Mouse (Mus musculus) liver, embryonic 12.5 days (tissue): ENCODE results near the gene Bbs12. TPM values are rescaled to one million over a fixed set of nuclear protein-coding genes. Genes with fewer than 3 reads are reported as not detected.

Source experiments
- ATAC-seq: fragments of 200-750 bp; cut with Nextera tagmentation; 2 replicates; pipeline ENCODE4 v1.8.0; 2017; ENCODE audit warnings: moderate number of reproducible peaks, mild to moderate bottlenecking, moderate library complexity
- H3K27ac ChIP-seq: fragments of 300-500 bp; sonication (generic); 2 replicates; pipeline ENCODE4 v1.5.1; 2016; ENCODE audit warnings: mild to moderate bottlenecking
- H3K27me3 ChIP-seq: fragments of 300-500 bp; sonication (generic); replicated peaks from 2 replicates; pipeline ENCODE4 v1.6.1; 2016; ENCODE audit warnings: mild to moderate bottlenecking, moderate library complexity
- H3K36me3 ChIP-seq: fragments of 300-500 bp; sonication (generic); 2 replicates; pipeline ENCODE4 v1.6.1; 2016; ENCODE audit warnings: mild to moderate bottlenecking, moderate library complexity
- H3K4me1 ChIP-seq: fragments of 300-500 bp; sonication (generic); 2 replicates; pipeline ENCODE4 v1.6.1; 2016
- H3K4me2 ChIP-seq: fragments of 300-500 bp; sonication (generic); 2 replicates; pipeline ENCODE4 v1.6.1; 2016; ENCODE audit warnings: mild to moderate bottlenecking, moderate library complexity
- H3K4me3 ChIP-seq: fragments of 300-500 bp; sonication (generic); 2 replicates; pipeline ENCODE4 v1.5.1; 2016; ENCODE audit warnings: mild to moderate bottlenecking, moderate library complexity
- H3K9ac ChIP-seq: fragments of 300-500 bp; sonication (generic); 2 replicates; pipeline ENCODE4 v1.6.1; 2016; ENCODE audit warnings: mild to moderate bottlenecking, moderate library complexity
- H3K9me3 ChIP-seq: fragments of 300-500 bp; sonication (generic); replicated peaks from 2 replicates; pipeline ENCODE4 v1.6.1; 2016; ENCODE audit warnings: mild to moderate bottlenecking, moderate library complexity
- WGBS: fragments of 180-500 bp; shearing (Covaris S2); methylation state at CpG from one replicate; pipeline ENCODE4 v1.1.7; 2016; ENCODE audit not compliant: insufficient replicate concordance; 5-methylcytosine and 5-hydroxymethylcytosine counted together
- polyA plus RNA-seq: library from polyadenylated mRNA; unstranded; fragments of >200 nt; fragmentation: Nextera tagmentation; extraction: Ambion mirVana; gene quantifications from 2 replicates; pipeline ENCODE4 v1.2.1, GENCODE M21; 2016

Bbs12 gene
- polyA plus RNA-seq, 1 experiment from 2014 or later: 5.2 TPM

DNA sequence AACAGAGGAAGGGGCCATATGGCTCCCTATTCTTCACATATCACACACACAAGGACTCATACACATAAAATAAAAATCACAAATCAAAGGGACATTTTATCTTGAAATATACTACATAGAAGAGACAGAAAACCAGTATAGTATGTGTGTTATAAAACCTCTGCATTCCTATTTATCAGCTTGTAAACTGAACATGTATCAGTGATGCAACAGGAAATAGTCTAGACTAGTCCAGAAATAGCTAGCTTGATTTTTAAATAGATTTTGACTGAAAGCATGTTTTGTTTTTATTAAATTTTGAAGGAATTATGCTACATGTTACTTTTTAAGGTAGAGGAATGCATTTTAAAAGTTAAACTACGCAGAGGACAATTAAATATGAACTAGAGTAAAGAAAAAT, 17.6 kb downstream of the Bbs12 start:
- Histone ChIP-seq H3K9me3 (no peaks in the 10 kb centered on the region), H3K36me3 (no peaks in the 10 kb centered on the region), H3K4me3 (no peak overlapping the region), H3K9ac (no peak overlapping the region), H3K4me1 (peaks cover 70% of the 10 kb centered on the region), H3K4me2 (no peak overlapping the region), H3K27me3 (no peaks in the 10 kb centered on the region), H3K27ac (no peak overlapping the region)
- no peak for ATAC-seq
- WGBS: 81% methylated on average over 1 of the region's 1 CpGs

DNA sequence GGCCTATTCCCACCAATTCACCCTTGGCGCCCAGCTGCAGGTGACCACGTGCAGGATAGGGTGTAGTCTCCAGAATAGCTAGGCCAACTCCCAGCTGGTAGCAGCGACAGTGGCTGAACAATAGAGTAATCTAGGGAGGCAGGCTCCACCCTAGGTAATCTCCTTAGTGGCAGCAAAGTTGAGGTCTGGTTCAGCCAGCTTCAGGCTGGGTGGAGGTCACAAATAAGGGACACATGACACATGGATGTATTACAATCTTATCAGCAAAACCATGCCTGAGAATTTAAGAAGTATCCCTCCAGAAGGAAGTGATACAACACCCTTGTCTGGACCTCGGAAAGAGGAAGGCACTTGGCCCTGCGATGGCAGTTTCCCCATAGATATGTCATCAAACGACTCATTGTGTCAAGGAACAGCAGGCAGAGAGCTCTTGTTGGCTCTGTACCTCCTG, 19.7 kb downstream of the Bbs12 start:
- Histone ChIP-seq H3K9me3 (no peaks in the 10 kb centered on the region), H3K27me3 (no peaks in the 10 kb centered on the region), H3K4me2 (no peak overlapping the region), H3K27ac (peak overlapping the region; percentile 84), H3K9ac (no peak overlapping the region), H3K4me3 (no peak overlapping the region), H3K4me1 (peaks cover 52% of the 10 kb centered on the region), H3K36me3 (no peaks in the 10 kb centered on the region)
- ATAC-seq: peak; percentile 89
- 15% methylated on average over 6 of the region's 6 CpGs for WGBS

DNA sequence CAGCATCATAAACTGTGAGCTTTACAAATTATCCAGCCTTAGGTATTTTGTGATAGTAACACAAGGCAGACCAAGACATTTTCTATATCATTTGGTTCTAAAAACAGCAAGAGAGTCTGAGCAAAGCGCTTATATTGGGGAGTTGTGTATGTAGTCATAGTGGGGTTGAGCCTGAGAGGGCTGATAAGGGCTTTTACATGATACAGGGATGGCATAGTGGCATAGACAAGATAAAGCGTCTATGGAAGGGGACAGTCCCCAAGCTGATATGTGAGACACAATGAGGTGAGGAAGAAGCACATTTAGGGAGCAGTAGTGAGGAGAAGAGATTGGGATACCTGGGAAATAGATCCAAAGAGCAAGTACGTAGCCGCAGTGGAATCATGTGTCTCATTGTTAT, 21.7 kb downstream of the Bbs12 start:
- Histone ChIP-seq H3K36me3 (no peaks in the 10 kb centered on the region), H3K4me2 (no peak overlapping the region), H3K27ac (no peak overlapping the region), H3K27me3 (0 out of 2 replicates have a peak, but pooled peaks cover 4% of the 10 kb centered on the region), H3K4me3 (no peak overlapping the region), H3K9me3 (no peaks in the 10 kb centered on the region), H3K4me1 (peaks cover 42% of the 10 kb centered on the region), H3K9ac (no peak overlapping the region)
- WGBS: 49% methylated on average over 4 of the region's 4 CpGs
- ATAC-seq: peak; percentile 75

DNA sequence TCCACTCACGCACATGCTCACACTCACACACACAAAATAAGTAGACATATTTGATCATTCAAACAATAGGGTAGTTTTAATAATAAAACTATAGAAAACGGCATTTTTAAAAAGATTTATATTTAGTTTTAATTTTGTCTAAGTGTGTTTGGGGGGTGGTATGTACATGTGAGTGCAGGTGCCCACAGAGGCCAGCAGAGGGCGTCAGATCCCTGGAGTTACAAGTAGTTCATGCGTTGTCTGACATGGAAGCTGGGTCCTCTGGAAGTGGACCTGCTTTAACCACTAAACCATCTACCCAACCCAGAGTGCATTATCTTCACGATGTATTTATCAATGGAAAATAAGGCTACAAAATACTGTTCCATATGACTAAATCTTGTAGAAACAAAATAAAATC, 28.8 kb downstream of the Bbs12 start:
- no peak for ATAC-seq
- peaks cover 35% of the 10 kb centered on the region for H3K27me3 ChIP-seq
- H3K4me2 ChIP-seq: no peak overlapping the region
- H3K36me3 ChIP-seq: no peaks in the 10 kb centered on the region
- WGBS: 55% methylated on average over 5 of the region's 5 CpGs
- no peaks in the 10 kb centered on the region for H3K9me3 ChIP-seq
- no peak overlapping the region for H3K27ac ChIP-seq
- H3K4me3 ChIP-seq: no peak overlapping the region
- H3K9ac ChIP-seq: no peak overlapping the region
- no peaks in the 10 kb centered on the region for H3K4me1 ChIP-seq

DNA sequence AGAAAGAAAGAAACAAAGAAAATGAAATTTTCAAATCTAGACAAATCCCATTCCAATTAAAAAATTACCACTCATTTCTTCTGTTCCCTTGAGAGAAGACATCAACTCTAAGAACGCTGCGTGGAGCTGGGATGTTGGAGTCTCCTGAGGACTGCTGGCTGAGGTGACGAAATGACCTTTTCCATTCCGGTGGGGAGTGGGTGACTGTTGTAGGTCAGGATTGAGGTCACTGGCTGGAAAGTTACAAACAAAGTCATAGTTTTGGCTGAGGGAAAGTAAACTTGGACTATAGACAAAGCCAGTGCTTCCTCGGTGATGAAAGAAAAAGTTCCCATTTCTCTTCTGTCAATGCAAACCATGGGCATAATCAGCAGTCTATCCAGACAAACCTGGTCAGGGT, 30.5 kb downstream of the Bbs12 start:
- no peaks in the 10 kb centered on the region for H3K9me3 ChIP-seq
- H3K4me1 ChIP-seq: no peaks in the 10 kb centered on the region
- H3K4me3 ChIP-seq: no peak overlapping the region
- H3K27me3 ChIP-seq: peaks cover 52% of the 10 kb centered on the region
- no peak for ATAC-seq
- 68% methylated on average over 5 of the region's 5 CpGs for WGBS
- H3K9ac ChIP-seq: no peak overlapping the region
- no peak overlapping the region for H3K27ac ChIP-seq
- H3K4me2 ChIP-seq: no peak overlapping the region
- no peaks in the 10 kb centered on the region for H3K36me3 ChIP-seq

DNA sequence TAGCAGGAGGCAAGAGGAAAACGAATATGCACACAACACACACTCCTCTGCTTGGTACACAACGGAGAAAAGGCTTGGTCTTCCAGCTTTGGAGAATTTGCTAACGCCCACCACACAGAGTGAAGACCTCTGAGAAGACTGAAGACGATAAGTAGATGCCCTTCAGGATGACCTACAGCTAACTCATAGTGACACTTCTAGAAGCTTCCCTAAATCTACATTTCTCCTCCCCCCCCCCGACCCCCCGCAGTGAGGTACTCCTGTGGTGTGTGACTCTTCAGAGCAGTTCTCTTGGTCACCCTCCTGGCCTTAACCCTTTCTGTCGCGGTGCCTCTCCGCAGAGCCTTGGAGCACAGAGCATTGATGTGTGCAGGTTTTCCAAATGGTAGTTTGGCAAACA, 35.3 kb downstream of the Bbs12 start:
- peaks cover 77% of the 10 kb centered on the region for H3K27me3 ChIP-seq
- H3K4me3 ChIP-seq: no peak overlapping the region
- 26% methylated on average over 9 of the region's 9 CpGs for WGBS
- no peaks in the 10 kb centered on the region for H3K9me3 ChIP-seq
- no peak overlapping the region for H3K9ac ChIP-seq
- no peak overlapping the region for H3K27ac ChIP-seq
- peak overlapping the region; percentile 93 for H3K4me2 ChIP-seq
- H3K4me1 ChIP-seq: peaks cover 40% of the 10 kb centered on the region
- ATAC-seq: no peak
- no peaks in the 10 kb centered on the region for H3K36me3 ChIP-seq

DNA sequence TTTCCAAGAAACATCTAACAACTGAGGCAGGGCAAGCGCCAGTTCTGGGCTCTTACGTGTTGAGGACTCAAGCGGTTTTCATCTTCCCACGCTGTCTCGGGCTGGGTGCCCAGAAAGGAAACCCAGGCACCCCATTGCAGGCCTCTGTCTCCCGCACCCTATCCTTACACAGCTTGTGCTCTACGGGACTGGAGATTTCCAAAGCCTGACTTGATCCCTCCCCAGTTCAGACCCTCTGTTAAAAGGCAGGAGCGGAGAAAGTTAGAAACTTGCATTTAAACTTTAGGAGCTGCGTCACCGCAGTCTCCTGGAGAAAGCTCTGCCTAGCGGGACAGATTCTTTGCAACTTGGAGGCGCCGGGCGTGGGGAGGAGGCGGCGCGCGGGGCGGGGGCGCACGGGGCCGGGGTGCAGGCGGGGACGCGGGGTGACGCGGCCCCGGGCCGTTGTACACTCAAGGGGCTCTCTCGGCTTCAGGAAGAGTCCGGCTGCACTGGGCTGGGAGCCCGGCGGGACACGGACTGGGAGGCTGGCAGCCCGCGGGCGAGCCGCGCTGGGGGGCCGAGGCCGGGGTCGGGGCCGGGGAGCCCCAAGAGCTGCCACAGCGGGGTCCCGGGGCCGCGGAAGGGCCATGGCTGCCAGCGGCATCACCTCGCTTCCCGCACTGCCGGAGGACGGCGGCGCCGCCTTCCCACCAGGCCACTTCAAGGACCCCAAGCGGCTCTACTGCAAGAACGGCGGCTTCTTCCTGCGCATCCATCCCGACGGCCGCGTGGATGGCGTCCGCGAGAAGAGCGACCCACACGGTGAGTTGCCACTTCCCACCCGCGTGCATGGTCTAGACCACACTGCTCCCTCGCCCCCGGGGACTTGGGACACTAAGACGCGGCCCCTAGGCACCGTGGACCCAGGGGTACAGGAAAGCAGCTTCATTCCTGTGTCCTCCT, 36.1 kb downstream of the Bbs12 start, which contains the start of gene Fgf2:
Gene Fgf2 (plus strand): TSS at position 126 of the 945 bp plus-strand sequence.
- H3K9me3 ChIP-seq: no peaks in the 10 kb centered on the region
- H3K4me3 ChIP-seq: peak within 1 kb of the TSS; percentile 60
- ATAC-seq: no peak
- H3K9ac ChIP-seq: peak within 1 kb of the TSS; percentile 50
- peaks cover 74% of the 10 kb centered on the region for H3K27me3 ChIP-seq
- peaks cover 40% of the 10 kb centered on the region for H3K4me1 ChIP-seq
- WGBS: 2% methylated on average over 75 of the region's 75 CpGs
- no peak within 1 kb of the TSS for H3K27ac ChIP-seq
- H3K36me3 ChIP-seq: no peaks in the 10 kb centered on the region
- H3K4me2 ChIP-seq: peak within 1 kb of the TSS; percentile 93

DNA sequence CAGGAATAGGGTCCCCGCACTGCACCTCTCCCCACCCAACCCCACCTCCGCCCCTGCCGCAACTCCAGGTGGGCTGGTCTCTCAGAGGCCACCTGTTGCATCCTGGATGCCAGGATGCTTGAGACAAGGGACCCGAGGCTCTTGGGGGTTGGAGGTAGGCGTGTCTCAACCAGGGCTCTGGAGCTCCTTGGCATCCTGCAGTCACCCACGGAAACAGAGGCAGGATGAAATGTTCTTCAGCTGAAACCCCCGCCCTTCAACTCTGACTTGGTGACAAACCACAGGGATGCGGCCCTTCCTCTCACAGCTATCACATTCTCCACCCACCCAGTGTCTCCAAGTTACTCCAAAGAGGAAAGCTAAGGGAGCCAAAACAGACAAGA, 36.8 kb downstream of the Bbs12 start:
- H3K4me3 ChIP-seq: peak overlapping the region; percentile 60
- no peaks in the 10 kb centered on the region for H3K9me3 ChIP-seq
- no peak overlapping the region for H3K9ac ChIP-seq
- H3K4me2 ChIP-seq: peak overlapping the region; percentile 93
- no peak for ATAC-seq
- no peaks in the 10 kb centered on the region for H3K36me3 ChIP-seq
- H3K27ac ChIP-seq: no peak overlapping the region
- peaks cover 71% of the 10 kb centered on the region for H3K27me3 ChIP-seq
- WGBS: 7% methylated on average over 8 of the region's 8 CpGs
- peaks cover 40% of the 10 kb centered on the region for H3K4me1 ChIP-seq

DNA sequence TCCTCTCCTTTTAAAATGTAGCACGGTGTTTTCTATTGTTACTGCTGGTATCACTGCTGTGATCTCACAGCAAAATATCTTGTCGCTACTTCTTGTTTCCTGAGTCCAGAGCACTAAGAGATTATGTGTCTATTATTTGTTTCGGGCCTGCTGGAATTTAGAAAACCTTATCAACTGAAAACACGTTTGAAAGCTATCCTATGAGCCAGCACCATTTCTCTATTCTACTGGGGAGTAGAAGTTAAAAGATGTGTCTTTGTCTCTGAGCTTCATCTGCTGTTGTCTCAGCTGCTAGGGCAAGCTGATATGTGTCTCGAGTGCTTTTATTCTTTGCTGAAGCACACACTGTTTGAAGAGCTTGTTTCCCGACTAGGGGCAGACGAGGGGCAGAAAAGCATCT, 38.0 kb downstream of the Bbs12 start:
- ATAC-seq: peak; percentile 76
- Histone ChIP-seq H3K27me3 (peaks cover 65% of the 10 kb centered on the region), H3K27ac (no peak overlapping the region), H3K9ac (no peak overlapping the region), H3K4me3 (no peak overlapping the region), H3K9me3 (no peaks in the 10 kb centered on the region), H3K36me3 (no peaks in the 10 kb centered on the region), H3K4me2 (peak overlapping the region; percentile 2; the same call in 1 of the 2 replicates), H3K4me1 (peaks cover 40% of the 10 kb centered on the region)
- 11% methylated on average over 7 of the region's 7 CpGs for WGBS

DNA sequence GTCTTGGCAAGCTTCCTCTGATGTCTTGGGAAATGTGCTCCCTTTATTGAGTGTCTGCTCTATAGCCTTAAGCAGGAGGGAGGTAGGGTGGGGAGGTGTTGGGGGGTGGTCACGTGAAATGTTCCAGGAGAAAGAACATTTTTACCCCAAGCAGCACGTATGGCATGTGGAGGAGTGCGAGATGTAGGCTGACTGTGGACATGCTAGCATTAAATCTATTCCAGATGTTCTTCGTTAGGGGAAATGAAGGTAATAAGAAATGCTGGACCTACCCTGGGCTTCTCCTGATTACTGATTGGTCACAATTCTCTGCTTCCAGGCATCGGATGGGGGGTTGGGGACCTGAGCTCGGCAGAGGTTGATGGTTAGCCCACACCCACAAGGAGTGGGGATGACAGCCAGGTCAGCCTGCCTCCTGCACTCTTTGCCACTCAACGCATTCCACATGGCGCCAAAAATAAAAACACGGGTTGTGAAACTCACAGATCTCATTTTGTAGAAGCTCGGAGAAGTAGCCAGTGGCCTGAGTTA, 41.7 kb downstream of the Bbs12 start:
- H3K27ac ChIP-seq: no peak overlapping the region
- no peaks in the 10 kb centered on the region for H3K9me3 ChIP-seq
- H3K4me1 ChIP-seq: peaks cover 29% of the 10 kb centered on the region
- H3K4me2 ChIP-seq: no peak overlapping the region
- H3K9ac ChIP-seq: no peak overlapping the region
- H3K4me3 ChIP-seq: no peak overlapping the region
- whole genome bisulfite sequencing: 69% methylated on average over 10 of the region's 10 CpGs
- no peaks in the 10 kb centered on the region for H3K36me3 ChIP-seq
- ATAC-seq: no peak
- peaks cover 38% of the 10 kb centered on the region for H3K27me3 ChIP-seq

DNA sequence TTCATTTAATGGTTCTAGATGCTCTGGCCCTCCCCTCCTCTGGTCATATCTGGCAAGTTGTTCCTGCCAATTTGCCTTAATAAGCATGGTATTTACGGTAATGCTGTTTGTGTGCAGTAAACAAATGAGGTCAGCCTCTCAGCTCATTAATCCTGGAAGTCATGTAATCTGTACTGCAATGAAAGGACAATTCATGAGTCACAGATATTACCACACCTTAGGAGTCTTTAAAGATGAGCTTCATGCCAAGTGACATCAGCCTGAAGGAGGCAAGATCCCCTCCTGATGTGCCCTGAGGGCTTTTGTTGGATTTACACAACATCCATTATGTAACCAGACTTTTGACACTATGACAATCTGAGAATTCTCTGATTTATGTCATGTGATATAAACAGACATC, 42.4 kb downstream of the Bbs12 start:
- peaks cover 22% of the 10 kb centered on the region for H3K4me1 ChIP-seq
- ATAC-seq: no peak
- H3K4me2 ChIP-seq: no peak overlapping the region
- no peaks in the 10 kb centered on the region for H3K9me3 ChIP-seq
- H3K4me3 ChIP-seq: no peak overlapping the region
- H3K27me3 ChIP-seq: peaks cover 38% of the 10 kb centered on the region
- H3K9ac ChIP-seq: no peak overlapping the region
- no peak overlapping the region for H3K27ac ChIP-seq
- no peaks in the 10 kb centered on the region for H3K36me3 ChIP-seq
- WGBS: 74% methylated on average over 1 of the region's 1 CpGs

DNA sequence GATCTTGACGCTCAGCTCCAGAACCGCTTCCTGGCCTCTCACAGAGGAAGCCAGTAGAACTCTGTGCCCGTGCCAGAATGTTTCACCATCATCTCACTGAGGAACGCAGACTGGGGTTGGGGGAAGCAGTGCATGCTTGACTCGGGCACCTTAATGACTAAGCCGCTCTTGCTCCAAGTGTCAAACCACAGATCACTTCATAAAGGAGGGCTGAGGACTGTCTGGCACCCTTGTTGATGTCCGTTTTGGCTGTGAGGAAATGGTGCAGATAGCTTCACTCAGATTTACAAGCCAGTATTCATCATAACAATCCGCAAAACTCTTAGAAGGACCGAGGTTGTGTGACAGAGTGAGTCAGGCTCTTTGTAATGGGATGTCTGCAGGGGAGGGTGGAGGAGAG, 48.4 kb downstream of the Bbs12 start:
- no peaks in the 10 kb centered on the region for H3K36me3 ChIP-seq
- H3K4me3 ChIP-seq: no peak overlapping the region
- H3K9ac ChIP-seq: no peak overlapping the region
- ATAC-seq: no peak
- no peaks in the 10 kb centered on the region for H3K4me1 ChIP-seq
- WGBS: 56% methylated on average over 9 of the region's 9 CpGs
- no peak overlapping the region for H3K4me2 ChIP-seq
- peaks cover 25% of the 10 kb centered on the region for H3K27me3 ChIP-seq
- H3K9me3 ChIP-seq: no peaks in the 10 kb centered on the region
- H3K27ac ChIP-seq: no peak overlapping the region
